Mouse (Mus musculus) kidney, postnatal 0 days (tissue): ENCODE results near the gene Rpusd4. TPM values are rescaled to one million over a fixed set of nuclear protein-coding genes. Genes with fewer than 3 reads are reported as not detected.

Experiments
- ATAC-seq: fragments of 200-750 bp; cut with Nextera tagmentation; replicated peaks from 2 replicates; pipeline ENCODE4 v1.8.0; 2017; ENCODE audit warnings: low read depth, moderate number of reproducible peaks, moderate TSS enrichment, moderate library complexity; ENCODE audit not compliant: low FRiP score
- DNase-seq: peaks from one replicate; pipeline ENCODE4 v3.0.0-alpha.2; 2016; ENCODE audit warnings: low spot score
- H3K27ac ChIP-seq: fragments of 300-500 bp; sonication (generic); 2 replicates; pipeline ENCODE4 v1.5.1; 2014; ENCODE audit warnings: mild to moderate bottlenecking
- H3K27me3 ChIP-seq: fragments of 300-500 bp; sonication (generic); 2 replicates; pipeline ENCODE4 v1.6.1; 2014; ENCODE audit warnings: low read length, mixed read lengths; ENCODE audit not compliant: insufficient read depth
- H3K36me3 ChIP-seq: fragments of 300-500 bp; sonication (generic); 2 replicates; pipeline ENCODE4 v1.6.1; 2014; ENCODE audit warnings: low read length, mixed read lengths; ENCODE audit not compliant: insufficient read depth
- H3K4me1 ChIP-seq: fragments of 300-500 bp; sonication (generic); replicated peaks from 2 replicates; pipeline ENCODE4 v1.6.1; 2014; ENCODE audit warnings: antibody characterized with exemption, low read length, mixed read lengths; ENCODE audit not compliant: insufficient read depth
- H3K4me2 ChIP-seq: fragments of 300-500 bp; sonication (generic); 2 replicates; pipeline ENCODE4 v1.6.1; 2014; ENCODE audit warnings: mild to moderate bottlenecking, low read length, moderate library complexity, mixed read lengths
- H3K4me3 ChIP-seq: fragments of 300-500 bp; sonication (generic); replicated peaks from 2 replicates; pipeline ENCODE4 v1.5.1; 2014; ENCODE audit warnings: low read depth, low read length
- H3K9ac ChIP-seq: fragments of 300-500 bp; sonication (generic); 2 replicates; pipeline ENCODE4 v1.6.1; 2014; ENCODE audit warnings: low read depth, low read length
- H3K9me3 ChIP-seq: fragments of 300-500 bp; sonication (generic); replicated peaks from 2 replicates; pipeline ENCODE4 v1.6.1; 2016; ENCODE audit warnings: low read length, inconsistent platforms, mixed read lengths
- CTCF ChIP-seq: IDR thresholded peaks from 2 replicates; pipeline ENCODE4 v1.5.1; 2016; ENCODE audit warnings: antibody characterized with exemption, low read depth, mild to moderate bottlenecking, moderate library complexity
- WGBS: fragments of 180-500 bp; shearing (Covaris S2); extraction: QIAGEN DNeasy Blood & Tissue Kit; methylation state at CpG from one replicate; pipeline ENCODE4 v1.1.7; 2014; 5-methylcytosine and 5-hydroxymethylcytosine counted together
- polyA plus RNA-seq: library from polyadenylated mRNA; unstranded; fragments of >200 nt; fragmentation: Nextera tagmentation; extraction: Ambion mirVana; gene quantifications from 2 replicates; pipeline ENCODE4 v1.2.1, GENCODE M21; 2015

Rpusd4 gene
- polyA plus RNA-seq, 1 experiment from 2014 or later, result 26.5 TPM

GRCm38 (mm10) chr9:35264509-35264908 is 3.2 kb upstream of the Rpusd4 start:
- Histone ChIP-seq H3K36me3 (no peaks in the 10 kb centered on the region), H3K9me3 (no peaks in the 10 kb centered on the region), H3K27ac (no peak overlapping the region), H3K4me1 (peaks cover 7% of the 10 kb centered on the region; the same call in 1 of the 2 replicates), H3K4me2 (no peak overlapping the region), H3K9ac (no peak overlapping the region), H3K4me3 (no peak overlapping the region), H3K27me3 (no peaks in the 10 kb centered on the region)
- WGBS, result 42% methylated on average over 3 of the region's 3 CpGs
- no peak for TF ChIP-seq CTCF
- no peak for ATAC-seq
- no peak for DNase-seq

- Histone ChIP-seq H3K4me3 (peak overlapping the region; percentile 67), H3K9me3 (no peaks in the 10 kb centered on the region), H3K36me3 (peaks cover 13% of the 10 kb centered on the region), H3K27ac (0 out of 2 replicates have a peak overlapping the region, but pooled peaks have one; percentile 15), H3K9ac (peak overlapping the region; percentile 67), H3K4me2 (peak overlapping the region; percentile 71), H3K4me1 (peaks cover 7% of the 10 kb centered on the region; the same call in 1 of the 2 replicates), H3K27me3 (no peaks in the 10 kb centered on the region)
- WGBS, result 1% methylated on average over 21 of the region's 21 CpGs
- DNase-seq, result peak; percentile 32
- no peak for TF ChIP-seq CTCF
- ATAC-seq, result peak; percentile 50
Measured at GRCm38 (mm10) chr9:35267976-35268715, 481 bp downstream of the Rpusd4 start.

DNA sequence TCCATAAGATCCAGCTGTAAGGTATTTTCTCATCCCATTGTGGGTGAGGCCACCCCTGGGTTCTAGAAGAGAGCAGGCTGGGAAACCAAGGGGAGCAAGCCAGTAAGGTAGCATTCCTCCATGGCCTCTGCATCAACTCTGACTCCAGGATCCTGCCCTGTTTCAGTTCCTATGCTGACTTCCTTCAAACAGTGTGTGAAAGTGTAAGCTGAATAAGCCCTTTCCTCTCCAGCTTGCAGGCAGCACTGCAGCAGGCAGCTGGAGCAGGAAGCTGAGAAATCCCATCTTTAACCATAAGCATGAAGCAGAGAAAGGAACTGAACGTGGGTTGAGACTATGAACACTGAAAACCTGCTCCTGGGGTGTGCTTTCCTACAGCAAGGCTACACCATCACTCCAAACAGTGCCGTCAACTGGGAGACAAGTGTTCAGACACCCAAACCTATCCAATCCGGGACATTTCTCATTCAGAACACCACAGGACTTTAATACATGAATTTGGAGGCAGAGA is 10.2 kb downstream of the Rpusd4 start:
- H3K4me3 ChIP-seq, result no peak overlapping the region
- no peak overlapping the region for H3K4me2 ChIP-seq
- no peak overlapping the region for H3K27ac ChIP-seq
- no peaks in the 10 kb centered on the region for H3K27me3 ChIP-seq
- H3K4me1 ChIP-seq, result no peaks in the 10 kb centered on the region
- H3K9me3 ChIP-seq, result no peaks in the 10 kb centered on the region
- TF ChIP-seq CTCF, result no peak
- H3K9ac ChIP-seq, result no peak overlapping the region
- 88% methylated on average over 3 of the region's 3 CpGs for WGBS
- H3K36me3 ChIP-seq, result peaks cover 23% of the 10 kb centered on the region
- no peak for DNase-seq
- no peak for ATAC-seq

- ATAC-seq (no peak), DNase-seq (no peak)
- Histone ChIP-seq H3K4me2 (no peak overlapping the region), H3K27me3 (no peaks in the 10 kb centered on the region), H3K9me3 (no peaks in the 10 kb centered on the region), H3K4me1 (no peaks in the 10 kb centered on the region), H3K27ac (no peak overlapping the region), H3K36me3 (peaks cover 19% of the 10 kb centered on the region), H3K9ac (no peak overlapping the region), H3K4me3 (no peak overlapping the region)
- WGBS, result 88% methylated on average over 4 of the region's 4 CpGs
- TF ChIP-seq CTCF, result no peak
Measured at GRCm38 (mm10) chr9:35278451-35278850, 10.8 kb downstream of the Rpusd4 start.

- no peak overlapping the region for H3K4me3 ChIP-seq
- no peaks in the 10 kb centered on the region for H3K9me3 ChIP-seq
- H3K27me3 ChIP-seq, result no peaks in the 10 kb centered on the region
- H3K9ac ChIP-seq, result no peak overlapping the region
- H3K4me2 ChIP-seq, result no peak overlapping the region
- peak; percentile 90 for DNase-seq
- no peak overlapping the region for H3K27ac ChIP-seq
- 0 out of 2 replicates have a peak, but pooled peaks have one; percentile 55 for ATAC-seq
- 11% methylated on average over 5 of the region's 5 CpGs for WGBS
- peaks cover 8% of the 10 kb centered on the region for H3K36me3 ChIP-seq
- peak; percentile 95 for TF ChIP-seq CTCF
- H3K4me1 ChIP-seq, result no peaks in the 10 kb centered on the region
Measured at GRCm38 (mm10) chr9:35282006-35282850, 14.6 kb downstream of the Rpusd4 start.

DNA sequence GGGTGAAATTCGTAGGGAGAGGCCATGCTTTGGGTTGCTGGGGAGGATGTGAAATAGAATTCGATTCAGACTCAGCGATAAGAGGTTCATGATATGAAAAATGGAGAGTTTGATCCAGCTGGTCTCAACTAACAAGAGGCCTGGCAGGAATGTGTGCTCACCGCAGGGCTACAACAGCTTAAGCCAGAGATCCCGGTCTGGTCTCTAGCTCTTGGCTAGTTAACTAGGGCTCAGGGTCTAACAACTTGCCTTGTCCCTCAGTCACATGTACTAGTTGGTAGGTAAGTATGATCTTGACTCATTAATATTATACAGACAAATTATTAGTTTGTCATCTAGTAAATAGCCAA is 15.2 kb downstream of the Rpusd4 start:
- Histone ChIP-seq H3K9me3 (no peaks in the 10 kb centered on the region), H3K9ac (no peak overlapping the region), H3K4me3 (no peak overlapping the region), H3K27me3 (no peaks in the 10 kb centered on the region), H3K4me2 (no peak overlapping the region), H3K4me1 (no peaks in the 10 kb centered on the region), H3K27ac (no peak overlapping the region), H3K36me3 (peaks cover 3% of the 10 kb centered on the region; the same call in 1 of the 2 replicates)
- WGBS, result 52% methylated on average over 5 of the region's 5 CpGs
- no peak for TF ChIP-seq CTCF
- no peak for DNase-seq
- ATAC-seq, result peak; percentile 30; the same call in 1 of the 2 replicates
